Mouse (Mus musculus) heart, embryonic 11.5 days (tissue): Measurements from ENCODE around the gene Ugt1a10. TPM values are rescaled to one million over a fixed set of nuclear protein-coding genes. Genes with fewer than 3 reads are reported as not detected.

Experiments
- ATAC-seq: fragments of 200-750 bp; cut with Nextera tagmentation; replicated peaks from 2 replicates; pipeline ENCODE4 v1.8.0; 2017; ENCODE audit warnings: moderate library complexity; ENCODE audit not compliant: insufficient number of reproducible peaks, low FRiP score, low TSS enrichment
- H3K27ac ChIP-seq: fragments of 300-500 bp; sonication (generic); 2 replicates; pipeline ENCODE4 v1.5.1; 2014; ENCODE audit warnings: mild to moderate bottlenecking, low read depth, low read length
- H3K27me3 ChIP-seq: fragments of 300-500 bp; sonication (generic); 2 replicates; pipeline ENCODE4 v1.6.1; 2014; ENCODE audit warnings: mild to moderate bottlenecking, low read length, mixed read lengths; ENCODE audit not compliant: control insufficient read depth, insufficient read depth
- H3K36me3 ChIP-seq: fragments of 300-500 bp; sonication (generic); 2 replicates; pipeline ENCODE4 v1.6.1; 2014; ENCODE audit warnings: mild to moderate bottlenecking, low read length, moderate library complexity, mixed read lengths; ENCODE audit not compliant: control insufficient read depth, insufficient read depth
- H3K4me1 ChIP-seq: fragments of 300-500 bp; sonication (generic); 2 replicates; pipeline ENCODE4 v1.6.1; 2014; ENCODE audit warnings: low read length; ENCODE audit not compliant: control insufficient read depth, insufficient read depth
- H3K4me2 ChIP-seq: fragments of 300-500 bp; sonication (generic); 2 replicates; pipeline ENCODE4 v1.6.1; 2014; ENCODE audit warnings: mild to moderate bottlenecking, moderate library complexity
- H3K4me3 ChIP-seq: fragments of 300-500 bp; sonication (generic); 2 replicates; pipeline ENCODE4 v1.5.1; 2014; ENCODE audit warnings: low read depth, low read length
- H3K9ac ChIP-seq: fragments of 300-500 bp; sonication (generic); 2 replicates; pipeline ENCODE4 v1.6.1; 2014; ENCODE audit warnings: mild to moderate bottlenecking, low read depth, low read length, moderate library complexity
- H3K9me3 ChIP-seq: fragments of 300-500 bp; sonication (generic); replicated peaks from 2 replicates; pipeline ENCODE4 v1.6.1; 2016; ENCODE audit warnings: low read length; ENCODE audit not compliant: control insufficient read depth
- WGBS: fragments of 180-500 bp; shearing (Covaris S2); extraction: QIAGEN DNeasy Blood & Tissue Kit; methylation state at CpG from one replicate; pipeline ENCODE4 v1.1.7; 2014; ENCODE audit not compliant: insufficient replicate concordance; 5-methylcytosine and 5-hydroxymethylcytosine counted together
- microRNA-seq: library from miRNA; unstranded; fragments of <30 nt; microRNA quantifications from one replicate; pipeline ENCODE4, GENCODE M21; 2016; ENCODE audit warnings: borderline number of aligned reads
- polyA plus RNA-seq: library from polyadenylated mRNA; unstranded; fragments of >200 nt; fragmentation: Nextera tagmentation; extraction: Ambion mirVana; gene quantifications from 2 replicates; pipeline ENCODE4 v1.2.1, GENCODE M21; 2014

Gene Ugt1a10
- polyA plus RNA-seq, 1 experiment from 2014 or later, result not detected

GRCm38 (mm10) chr1:88263778-88264177 lies 208.6 kb downstream of the Ugt1a10 start:
- Histone ChIP-seq H3K9me3 (peaks cover 14% of the 10 kb centered on the region; the same call in 1 of the 2 replicates), H3K27me3 (no peaks in the 10 kb centered on the region), H3K4me2 (no peak overlapping the region), H3K4me1 (peaks cover 21% of the 10 kb centered on the region), H3K36me3 (peaks cover 85% of the 10 kb centered on the region), H3K27ac (no peak overlapping the region), H3K4me3 (no peak overlapping the region), H3K9ac (no peak overlapping the region)
- WGBS, result 90% methylated on average over 5 of the region's 5 CpGs
- no peak for ATAC-seq

GRCm38 (mm10) chr1:88264237-88264868 lies 209.2 kb downstream of the Ugt1a10 start:
- no peak overlapping the region for H3K9ac ChIP-seq
- peaks cover 18% of the 10 kb centered on the region for H3K4me1 ChIP-seq
- no peak for ATAC-seq
- no peak overlapping the region for H3K4me3 ChIP-seq
- WGBS, result 78% methylated on average over 7 of the region's 7 CpGs
- H3K4me2 ChIP-seq, result no peak overlapping the region
- peaks cover 90% of the 10 kb centered on the region for H3K36me3 ChIP-seq
- no peak overlapping the region for H3K27ac ChIP-seq
- no peaks in the 10 kb centered on the region for H3K27me3 ChIP-seq
- peaks cover 14% of the 10 kb centered on the region; the same call in 1 of the 2 replicates for H3K9me3 ChIP-seq

GRCm38 (mm10) chr1:88264869-88265240 lies 209.7 kb downstream of the Ugt1a10 start:
- Histone ChIP-seq H3K27me3 (no peaks in the 10 kb centered on the region), H3K36me3 (peaks cover 96% of the 10 kb centered on the region)
- ATAC-seq, result no peak

GRCm38 (mm10) chr1:88266123-88266522 lies 210.9 kb downstream of the Ugt1a10 start:
- no peak overlapping the region for H3K4me3 ChIP-seq
- no peak overlapping the region for H3K27ac ChIP-seq
- peaks cover 89% of the 10 kb centered on the region for H3K36me3 ChIP-seq
- ATAC-seq, result no peak
- H3K9ac ChIP-seq, result no peak overlapping the region
- H3K4me1 ChIP-seq, result peaks cover 16% of the 10 kb centered on the region
- H3K9me3 ChIP-seq, result peaks cover 10% of the 10 kb centered on the region; the same call in 1 of the 2 replicates
- H3K27me3 ChIP-seq, result no peaks in the 10 kb centered on the region
- WGBS, result 89% methylated on average over 13 of the region's 13 CpGs
- H3K4me2 ChIP-seq, result no peak overlapping the region

More at GRCm38 (mm10) chr1:88264869-88265240, 209.7 kb downstream of the Ugt1a10 start:
- H3K9me3 ChIP-seq, result peaks cover 14% of the 10 kb centered on the region; the same call in 1 of the 2 replicates
- WGBS, result 72% methylated on average over 4 of the region's 4 CpGs
- H3K4me2 ChIP-seq, result no peak overlapping the region
- H3K4me3 ChIP-seq, result no peak overlapping the region
- no peak overlapping the region for H3K27ac ChIP-seq
- H3K9ac ChIP-seq, result no peak overlapping the region
- peaks cover 16% of the 10 kb centered on the region for H3K4me1 ChIP-seq

GRCm38 (mm10) chr1:88267489-88267888 lies 212.3 kb downstream of the Ugt1a10 start:
- no peak overlapping the region for H3K9ac ChIP-seq

GRCm38 (mm10) chr1:88268070-88268469 lies 212.9 kb downstream of the Ugt1a10 start:
- no peaks in the 10 kb centered on the region for H3K27me3 ChIP-seq
- ATAC-seq, result no peak
- H3K4me1 ChIP-seq, result peaks cover 8% of the 10 kb centered on the region

More at GRCm38 (mm10) chr1:88267489-88267888, 212.3 kb downstream of the Ugt1a10 start:
- Histone ChIP-seq H3K36me3 (peaks cover 88% of the 10 kb centered on the region), H3K27me3 (no peaks in the 10 kb centered on the region), H3K4me1 (peaks cover 13% of the 10 kb centered on the region), H3K27ac (no peak overlapping the region), H3K4me2 (no peak overlapping the region), H3K9me3 (peaks cover 8% of the 10 kb centered on the region; the same call in 1 of the 2 replicates), H3K4me3 (no peak overlapping the region)
- ATAC-seq, result no peak
- WGBS, result 92% methylated on average over 6 of the region's 6 CpGs

More at GRCm38 (mm10) chr1:88268070-88268469, 212.9 kb downstream of the Ugt1a10 start:
- Histone ChIP-seq H3K4me2 (no peak overlapping the region), H3K27ac (no peak overlapping the region), H3K36me3 (peaks cover 86% of the 10 kb centered on the region), H3K9me3 (peaks cover 5% of the 10 kb centered on the region; the same call in 1 of the 2 replicates), H3K4me3 (no peak overlapping the region), H3K9ac (no peak overlapping the region)
- 86% methylated on average over 6 of the region's 6 CpGs for WGBS

Small RNA genes within 50 kb of the gene (microRNA-seq; reads per million reads assigned to microRNA genes)
- not detected for gene Gm25198

Other genes starting within 250 kb of the Ugt1a10 start
- 22.2 and 24.2 TPM in 2 replicates for gene Dgkd, start 202.1 kb upstream of the Ugt1a10 start, polyA plus RNA-seq
- 28.5 and 28.8 TPM in 2 replicates for gene Usp40, start 46.8 kb upstream of the Ugt1a10 start, polyA plus RNA-seq
- gene Ugt1a9, start 15.4 kb downstream of the Ugt1a10 start, polyA plus RNA-seq, result not detected in 2 replicates
- not detected in 2 replicates for gene Ugt1a8, start 32.4 kb downstream of the Ugt1a10 start, polyA plus RNA-seq
- 0.39 and 0.55 TPM in 2 replicates for gene Ugt1a7c, start 39.7 kb downstream of the Ugt1a10 start, polyA plus RNA-seq
- gene Ugt1a6b, start 47.9 kb downstream of the Ugt1a10 start, polyA plus RNA-seq, result not detected in 2 replicates
- not detected in 2 replicates for gene Ugt1a6a, start 79.4 kb downstream of the Ugt1a10 start, polyA plus RNA-seq
- gene Ugt1a5, start 110.6 kb downstream of the Ugt1a10 start, polyA plus RNA-seq, result not detected in 2 replicates
- gene Ugt1a2, start 145.2 kb downstream of the Ugt1a10 start, polyA plus RNA-seq, result not detected in 2 replicates
- gene Dnajb3, start 150.4 kb downstream of the Ugt1a10 start, polyA plus RNA-seq, result 9.6 and 10.4 TPM in 2 replicates
- not detected in 2 replicates for gene Ugt1a1, start 156.6 kb downstream of the Ugt1a10 start, polyA plus RNA-seq
- gene Mroh2a, start 171.6 kb downstream of the Ugt1a10 start, polyA plus RNA-seq, result 0.63 and 1.1 TPM in 2 replicates
- 117 and 118 TPM in 2 replicates for gene Hjurp, start 222.2 kb downstream of the Ugt1a10 start, polyA plus RNA-seq
- gene Trpm8, start 222.3 kb downstream of the Ugt1a10 start, polyA plus RNA-seq, result 0.10 TPM in 1 of 2 replicates, not detected in the other